Mouse (Mus musculus) heart, postnatal 10 days (tissue): ENCODE data around the gene Nanog. TPM values are rescaled to one million over a fixed set of nuclear protein-coding genes. Genes with fewer than 3 reads are reported as not detected.
"Not testable (repeated sequence)": the region's sequence is repeated elsewhere in the genome, so short reads cannot be mapped to it uniquely, and the experiment has no call there.

Experiments
- DNase-seq, 2 experiments: peaks; one replicate each; pipeline ENCODE4 v3.0.0; 2021
- intact Hi-C: fragments of 180-260 bp; cut with DNase I; formaldehyde crosslinking; loops from one replicate; pipeline ENCODE4 v1.15.1; 2025
- total RNA-seq, 2 experiments: library from RNA; stranded (reverse); gene quantifications; 2 replicates each; pipeline ENCODE4 v1.2.3; 2021

Nanog gene
- total RNA-seq = not detected

GRCm38 (mm10) chr6:122707036-122707800 is at the start of gene Nanog:
Gene Nanog (plus strand): TSS chr6:122707489.
- DNase-seq = no peak
- intact Hi-C loops = no loop called here

DNA sequence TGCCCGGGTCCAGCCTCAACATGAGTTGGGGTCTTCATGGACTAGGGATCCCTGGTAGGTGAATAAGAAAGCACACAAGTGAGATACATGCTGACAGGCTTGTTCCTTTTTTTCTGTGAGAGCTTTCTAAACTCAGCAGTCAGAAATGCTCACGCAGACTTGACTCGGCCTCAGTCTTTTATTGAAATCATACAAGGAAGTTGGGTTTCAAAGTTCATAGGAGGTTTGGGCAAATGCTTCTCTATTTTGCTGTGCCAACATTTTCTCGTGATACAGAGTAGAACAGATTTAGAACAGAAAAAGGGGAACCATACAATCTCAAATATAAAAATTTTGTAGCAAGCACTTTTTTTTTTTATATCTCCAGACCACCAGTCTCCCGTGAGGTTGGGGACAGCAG is 49.7 kb upstream of the Nanog start:
- no peak for DNase-seq
- intact Hi-C loops = no loop called here

- intact Hi-C loops = no loop called here
- DNase-seq = peak; percentile 44 to 50
These were observed 47.7 kb upstream of the Nanog start for GRCm38 (mm10) chr6:122659567-122659966.

DNA sequence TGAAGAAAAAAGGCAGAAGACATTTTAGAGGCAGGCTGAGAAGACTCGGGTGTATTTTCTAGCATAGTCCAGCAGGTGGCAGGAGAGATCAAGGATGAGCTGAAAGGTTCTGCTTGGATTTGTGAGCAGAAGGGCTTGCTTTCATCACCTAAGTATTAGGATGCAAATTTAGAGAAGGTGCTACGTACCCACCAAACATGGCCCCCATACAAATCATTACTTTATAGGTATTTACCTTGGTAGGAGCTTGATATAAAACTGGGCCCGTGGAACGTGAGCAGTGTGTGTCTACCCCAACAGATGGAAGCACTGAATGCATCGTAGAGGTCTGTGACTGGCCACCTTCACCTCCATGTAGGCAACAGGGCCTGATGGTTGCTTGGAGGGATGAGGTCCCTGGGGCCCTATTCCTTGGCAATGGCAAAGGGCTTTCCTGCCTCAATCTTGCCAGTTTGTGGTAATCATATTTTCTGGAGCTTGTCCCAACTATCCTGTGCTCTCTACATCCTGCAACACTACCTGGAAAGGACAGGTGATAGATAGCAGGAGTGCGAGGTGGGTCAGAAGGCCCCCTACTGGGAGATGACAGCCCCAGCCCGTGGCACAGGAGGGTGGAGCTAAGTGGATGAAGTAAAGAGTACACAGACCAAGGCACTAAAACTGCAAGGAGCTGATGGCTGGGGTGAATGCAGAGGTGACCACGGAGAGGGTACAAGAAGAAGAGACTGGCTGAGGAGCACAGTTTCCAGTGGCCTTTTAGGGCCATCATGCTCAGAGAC is 46.5 kb upstream of the Nanog start:
- intact Hi-C loops = no loop called here
- peak; percentile 45 to 70 for DNase-seq

DNA sequence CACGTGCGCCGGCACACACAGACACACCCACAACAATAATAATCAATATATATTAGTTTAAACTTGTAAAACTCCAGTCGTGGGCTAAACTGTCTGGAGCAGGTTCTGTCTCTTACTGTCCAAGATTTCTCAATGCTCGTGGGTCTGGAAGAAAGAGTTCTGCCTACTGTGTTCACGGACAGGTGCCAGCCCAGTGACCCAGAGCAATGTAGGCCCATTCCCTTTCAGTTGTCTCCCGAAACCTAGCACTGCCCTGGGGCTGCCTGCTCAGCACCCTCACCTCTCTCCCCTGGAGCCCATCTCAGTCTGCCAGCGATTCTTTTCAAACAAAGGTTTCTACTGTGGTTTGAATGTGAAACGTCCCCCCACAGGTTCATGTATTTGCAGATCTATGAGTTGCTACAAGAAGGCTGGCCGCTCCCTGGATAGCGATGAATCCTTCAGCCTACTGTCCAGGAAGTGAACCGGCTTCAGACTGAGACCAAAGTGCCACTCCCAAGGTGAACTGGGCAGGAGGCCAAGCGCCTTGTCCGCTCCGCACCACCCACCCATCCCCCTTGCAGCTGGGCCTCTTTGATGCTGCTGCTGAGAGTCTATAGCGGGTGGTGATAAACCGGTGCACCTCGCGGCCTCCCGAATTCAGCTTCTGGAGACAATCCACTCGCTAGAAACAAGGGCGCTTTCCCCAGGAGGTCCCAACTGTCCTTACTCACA is 44.6 kb upstream of the Nanog start:
- peak; percentile 24 to 27 for DNase-seq
- intact Hi-C loops = no loop called here

DNA sequence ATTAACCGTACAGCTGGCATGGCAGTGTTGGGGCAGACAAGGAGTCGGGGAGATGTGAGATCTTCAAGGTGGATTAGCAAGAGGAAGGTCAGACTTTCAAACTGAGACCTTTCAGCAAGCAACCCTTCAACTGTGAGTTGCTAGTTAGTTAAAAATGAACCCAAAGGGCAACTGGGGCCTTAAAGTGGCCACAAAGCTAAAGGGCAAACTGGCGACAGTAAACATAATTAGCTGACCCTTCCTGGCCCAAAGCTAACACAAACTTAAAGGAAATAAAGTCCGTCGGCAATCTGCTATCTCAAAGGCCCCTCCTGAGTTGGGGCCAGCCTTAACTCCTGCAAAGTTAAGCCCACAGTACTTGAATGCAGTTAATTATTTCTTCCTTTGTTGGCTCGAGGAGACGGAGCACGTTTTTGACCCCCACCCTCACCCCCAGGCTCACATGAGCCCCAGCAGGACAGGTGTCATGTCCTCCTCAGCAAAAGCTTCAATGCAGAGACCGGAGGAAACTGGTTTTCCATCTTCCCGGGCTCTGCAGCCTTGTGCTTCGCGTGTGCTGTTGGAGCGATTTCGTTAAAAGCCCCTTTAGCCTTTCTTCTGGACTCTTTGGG is 43.6 kb upstream of the Nanog start:
- intact Hi-C loops = no loop called here
- no peak for DNase-seq

DNA sequence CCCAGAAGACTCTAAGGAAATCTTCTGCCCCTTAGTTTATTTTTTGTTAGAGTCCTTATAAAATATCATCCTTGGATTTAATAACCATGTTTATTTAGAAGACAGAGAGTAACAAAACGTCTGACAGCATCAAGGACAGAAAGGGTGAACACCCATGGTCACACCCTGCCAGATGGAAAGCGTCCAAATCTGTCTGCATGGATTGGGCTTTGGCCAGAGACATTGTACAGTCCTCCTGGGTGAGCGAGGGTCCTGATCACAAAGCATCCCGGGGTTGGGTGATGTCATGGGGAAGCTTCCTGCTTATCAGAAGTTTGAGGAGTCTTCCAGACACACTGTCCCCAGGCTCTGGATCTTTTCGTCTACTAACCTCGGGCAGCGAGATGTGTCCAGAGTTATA is 41.4 kb upstream of the Nanog start:
- peak; percentile 16 to 26 for DNase-seq
- intact Hi-C loops = no loop called here

DNA sequence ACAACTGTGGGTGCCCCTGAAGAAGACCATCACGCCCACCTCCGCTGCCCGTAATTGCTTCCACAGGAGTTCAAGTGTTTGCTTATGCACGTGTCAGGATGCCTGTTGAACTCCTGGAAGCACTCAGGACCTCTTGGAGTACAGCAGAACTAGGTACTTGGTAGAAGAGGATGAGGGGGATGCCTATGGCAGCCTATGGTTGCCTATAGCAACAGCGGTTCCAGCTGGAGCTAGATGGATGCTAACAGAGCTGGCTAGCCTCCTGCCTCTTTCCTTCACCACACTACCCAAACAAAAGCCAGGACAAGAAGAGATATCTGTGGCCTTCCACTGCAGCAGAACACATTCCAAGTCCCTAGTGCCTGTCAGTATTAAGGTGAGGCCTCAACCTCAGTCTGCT is 39.6 kb upstream of the Nanog start:
- DNase-seq = no peak
- intact Hi-C loops = no loop called here

GRCm38 (mm10) chr6:122668823-122669222 is 38.5 kb upstream of the Nanog start:
- intact Hi-C loops = loop anchor here (1.0 kb wide), 2 partner anchors 51 to 117 kb away; no protein-coding TSS in a partner anchor
- DNase-seq = no peak

- intact Hi-C loops = loop anchor here (1.0 to 5.0 kb wide), 3 partner anchors 51 to 198 kb away; no protein-coding TSS in a partner anchor
- peak; percentile 89 to 94 for DNase-seq
These were observed 37.7 kb upstream of the Nanog start for GRCm38 (mm10) chr6:122669406-122670200.

DNA sequence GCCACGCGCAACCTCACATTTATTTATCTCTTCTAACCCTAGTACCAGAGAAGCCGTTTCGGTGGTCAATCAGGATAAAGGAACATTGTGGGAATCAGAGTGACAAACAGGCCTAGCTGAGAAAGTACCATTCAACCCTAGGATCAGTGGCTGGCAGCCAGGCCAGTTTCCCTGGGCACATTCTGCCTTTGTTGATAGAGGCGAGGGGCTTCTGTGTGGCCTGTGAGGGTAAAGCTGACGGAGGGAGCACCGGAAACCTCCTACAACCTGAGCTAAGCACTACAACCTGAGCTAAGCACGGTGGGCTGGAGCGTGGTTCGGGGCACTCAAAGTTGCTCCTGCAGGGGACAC is 37.1 kb upstream of the Nanog start:
- no peak for DNase-seq
- intact Hi-C loops = loop anchor here (5.0 kb wide), 1 partner anchor 197 kb away; no protein-coding TSS in a partner anchor

DNA sequence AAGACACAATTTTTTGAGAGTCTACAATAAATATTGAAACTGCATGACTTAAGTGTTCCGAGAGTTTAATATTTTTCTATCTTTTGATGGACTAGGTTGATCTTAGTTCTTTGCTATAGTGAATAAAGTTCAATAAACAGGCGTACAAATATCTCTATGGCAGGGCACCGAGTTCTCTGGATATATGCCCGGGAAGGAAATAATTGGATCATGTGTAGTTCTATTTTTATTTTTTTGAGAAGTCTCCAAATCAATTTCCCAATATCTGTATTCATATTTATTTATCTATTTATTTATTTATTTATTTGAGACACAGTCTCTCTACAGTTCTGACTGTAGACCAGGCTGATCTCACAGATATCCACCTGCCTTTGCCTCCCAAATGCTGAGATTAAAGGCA is 36.4 kb upstream of the Nanog start:
- intact Hi-C loops = loop anchor here (5.0 kb wide), 1 partner anchor 196 kb away; no protein-coding TSS in a partner anchor
- no peak for DNase-seq

- no peak for DNase-seq
- intact Hi-C loops = loop anchor here (5.0 kb wide), 1 partner anchor 195 kb away; no protein-coding TSS in a partner anchor
These were observed 34.5 kb upstream of the Nanog start for GRCm38 (mm10) chr6:122672746-122673145.

DNA sequence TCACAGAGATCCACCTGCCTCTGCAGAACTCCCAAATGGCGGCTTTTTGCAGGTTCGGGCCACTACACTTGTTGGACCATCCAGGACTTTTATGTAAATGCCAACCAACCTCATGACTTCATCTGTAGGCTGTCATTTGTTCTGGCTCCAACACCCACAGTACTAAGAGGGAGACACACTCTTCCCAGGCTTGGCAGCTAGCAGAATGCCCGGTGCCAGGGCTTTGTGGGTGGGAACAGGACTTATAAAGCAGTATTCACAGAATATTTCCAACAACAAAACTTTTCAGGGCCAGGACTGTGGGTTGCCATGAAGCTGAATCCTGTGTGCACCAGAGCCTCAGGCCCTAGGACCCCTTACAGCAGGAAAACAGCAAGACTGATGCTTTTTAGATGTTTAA is 24.6 kb upstream of the Nanog start:
- DNase-seq = no peak

GRCm38 (mm10) chr6:122686709-122687108 is 20.6 kb upstream of the Nanog start:
- intact Hi-C loops = no loop called here

More for the DNA sequence above, 24.6 kb upstream of the Nanog start:
- intact Hi-C loops = no loop called here

GRCm38 (mm10) chr6:122689411-122690055 is 17.8 kb upstream of the Nanog start:
- DNase-seq = no peak
- intact Hi-C loops = no loop called here

More at GRCm38 (mm10) chr6:122686709-122687108, 20.6 kb upstream of the Nanog start:
- no peak for DNase-seq

GRCm38 (mm10) chr6:122690082-122690481 is 17.2 kb upstream of the Nanog start:
- intact Hi-C loops = no loop called here
- no peak for DNase-seq

GRCm38 (mm10) chr6:122695398-122695797 is 11.9 kb upstream of the Nanog start:
- no peak for DNase-seq
- intact Hi-C loops = no loop called here

- intact Hi-C loops = not testable (repeated sequence)
These were observed 7.7 kb upstream of the Nanog start for GRCm38 (mm10) chr6:122699628-122700027.

More at GRCm38 (mm10) chr6:122699628-122700027, 7.7 kb upstream of the Nanog start:
- not testable (repeated sequence) for DNase-seq
